Mouse (Mus musculus): ENCODE data around the gene Nlgn2. TPM values are rescaled to one million over a fixed set of nuclear protein-coding genes. Genes with fewer than 3 reads are reported as not detected.

Nlgn2 gene
- polyA plus RNA-seq, 1 experiment from 2014 or later, result 6.3 TPM

- Histone ChIP-seq H3K27me3 (replicated peaks) (peaks cover 3% of the 10 kb centered on the region; the same call in 1 of the 2 replicates), H3K4me1 (peaks cover 37% of the 10 kb centered on the region), H3K4me2 (peak within 1 kb of the TSS; percentile 91), H3K4me3 (replicated peaks) (peak within 1 kb of the TSS; percentile 77), H3K9me3 (no peaks in the 10 kb centered on the region), H3K27ac (peak within 1 kb of the TSS; percentile 91), H3K9ac (peak within 1 kb of the TSS; percentile 73), H3K36me3 (no peaks in the 10 kb centered on the region)
- ATAC-seq (ENCODE audit: insufficient read depth, low FRiP score, low read depth), result peak; percentile 89
- WGBS, result 0% methylated on average over 34 of the region's 34 CpGs
Observed at GRCm38 (mm10) chr11:69837952-69838713, 549 bp upstream of the Nlgn2 start, which contains the start of gene Tmem256. Tmem256 (plus strand) TSS chr11:69838514.

- H3K36me3 ChIP-seq, result no peaks in the 10 kb centered on the region
Observed at GRCm38 (mm10) chr11:69836703-69837576, 644 bp downstream of the Nlgn2 start.

GRCm38 (mm10) chr11:69835966-69836335 lies 1.6 kb downstream of the Nlgn2 start:
- ATAC-seq (ENCODE audit: insufficient read depth, low FRiP score, low read depth), result no peak
- H3K4me2 ChIP-seq, result peak overlapping the region; percentile 91
- WGBS, result 28% methylated on average over 4 of the region's 4 CpGs

More at GRCm38 (mm10) chr11:69836703-69837576, 644 bp downstream of the Nlgn2 start:
- H3K27ac ChIP-seq, result peak overlapping the region; percentile 91
- H3K9me3 ChIP-seq, result no peaks in the 10 kb centered on the region
- H3K4me1 ChIP-seq, result peaks cover 37% of the 10 kb centered on the region
- H3K4me3 ChIP-seq (replicated peaks), result peak overlapping the region; percentile 77
- peak overlapping the region; percentile 62 for H3K9ac ChIP-seq
- no peak for ATAC-seq (ENCODE audit: insufficient read depth, low FRiP score, low read depth)
- peaks cover 3% of the 10 kb centered on the region; the same call in 1 of the 2 replicates for H3K27me3 ChIP-seq (replicated peaks)
- WGBS, result 2% methylated on average over 40 of the region's 52 CpGs
- peak overlapping the region; percentile 91 for H3K4me2 ChIP-seq

GRCm38 (mm10) chr11:69835326-69835965 lies 2.1 kb downstream of the Nlgn2 start:
- no peaks in the 10 kb centered on the region for H3K36me3 ChIP-seq
- no peak overlapping the region for H3K27ac ChIP-seq
- no peak for ATAC-seq (ENCODE audit: insufficient read depth, low FRiP score, low read depth)
- H3K4me1 ChIP-seq, result peaks cover 37% of the 10 kb centered on the region
- H3K9ac ChIP-seq, result no peak overlapping the region
- WGBS, result 23% methylated on average over 9 of the region's 9 CpGs
- H3K9me3 ChIP-seq, result no peaks in the 10 kb centered on the region
- peaks cover 3% of the 10 kb centered on the region; the same call in 1 of the 2 replicates for H3K27me3 ChIP-seq (replicated peaks)
- peak overlapping the region; percentile 91 for H3K4me2 ChIP-seq
- H3K4me3 ChIP-seq (replicated peaks), result peak overlapping the region; percentile 77

More at GRCm38 (mm10) chr11:69835966-69836335, 1.6 kb downstream of the Nlgn2 start:
- Histone ChIP-seq H3K36me3 (no peaks in the 10 kb centered on the region), H3K9me3 (no peaks in the 10 kb centered on the region), H3K9ac (no peak overlapping the region), H3K27ac (no peak overlapping the region), H3K4me3 (replicated peaks) (peak overlapping the region; percentile 77), H3K4me1 (peaks cover 37% of the 10 kb centered on the region), H3K27me3 (replicated peaks) (peaks cover 3% of the 10 kb centered on the region; the same call in 1 of the 2 replicates)

DNA sequence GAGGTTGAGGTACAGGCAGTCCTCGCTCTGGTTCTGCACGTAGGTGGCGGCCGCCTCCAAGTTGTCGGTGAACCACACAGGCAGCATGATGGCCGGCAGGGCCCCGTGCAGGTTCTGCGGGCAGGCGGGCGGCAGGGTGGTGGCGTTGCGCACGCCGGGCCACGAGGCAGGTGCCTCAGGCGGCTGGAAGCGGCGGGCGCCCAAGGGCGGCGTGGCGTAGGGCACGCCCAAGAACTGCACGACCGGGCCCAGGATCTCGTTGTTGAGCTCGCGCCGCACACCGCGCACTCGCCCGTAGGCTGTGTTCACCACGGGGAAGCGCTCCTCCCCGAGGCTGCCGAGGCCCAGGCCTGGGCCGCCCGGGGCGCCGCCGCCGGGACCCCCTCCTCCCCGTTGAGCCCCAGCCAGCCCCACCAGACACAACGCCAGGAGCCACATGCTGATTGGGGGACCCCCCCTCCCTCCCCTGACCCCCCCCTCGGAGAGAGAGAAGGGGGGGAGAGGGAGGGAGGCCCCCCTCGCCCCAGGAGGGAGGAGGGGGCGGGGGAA lies 3.5 kb downstream of the Nlgn2 start:
- H3K4me3 ChIP-seq (replicated peaks), result peak overlapping the region; percentile 41
- H3K36me3 ChIP-seq, result no peaks in the 10 kb centered on the region
- no peaks in the 10 kb centered on the region for H3K9me3 ChIP-seq
- H3K9ac ChIP-seq, result 0 out of 2 replicates have a peak overlapping the region, but pooled peaks have one; percentile 0
- ATAC-seq (ENCODE audit: insufficient read depth, low FRiP score, low read depth), result no peak
- peak overlapping the region; percentile 91 for H3K4me2 ChIP-seq
- H3K27me3 ChIP-seq (replicated peaks), result peaks cover 3% of the 10 kb centered on the region; the same call in 1 of the 2 replicates
- peaks cover 36% of the 10 kb centered on the region for H3K4me1 ChIP-seq
- WGBS, result 8% methylated on average over 42 of the region's 48 CpGs
- H3K27ac ChIP-seq, result no peak overlapping the region

DNA sequence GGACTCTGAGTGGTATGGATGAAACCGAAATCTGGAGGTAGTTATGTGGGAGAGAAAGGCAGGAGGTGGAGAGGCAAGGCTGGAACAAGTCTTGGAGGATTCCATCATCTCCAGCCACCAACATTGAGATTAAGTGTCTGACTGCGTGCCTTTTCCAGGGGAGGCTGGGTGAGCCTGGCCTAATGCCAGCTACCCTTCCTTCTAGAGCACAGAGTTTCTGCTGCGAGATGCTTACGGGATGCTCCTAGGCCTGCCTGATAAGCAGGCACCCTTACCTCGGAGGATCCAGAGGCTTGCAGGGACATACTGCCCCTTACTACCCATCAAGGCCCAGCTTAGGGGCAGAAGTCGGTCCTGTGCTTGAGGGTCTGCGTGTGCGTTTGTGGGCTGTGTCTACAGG lies 4.0 kb downstream of the Nlgn2 start:
- 60% methylated on average over 8 of the region's 8 CpGs for WGBS
- ATAC-seq (ENCODE audit: insufficient read depth, low FRiP score, low read depth), result no peak
- H3K27ac ChIP-seq, result no peak overlapping the region

DNA sequence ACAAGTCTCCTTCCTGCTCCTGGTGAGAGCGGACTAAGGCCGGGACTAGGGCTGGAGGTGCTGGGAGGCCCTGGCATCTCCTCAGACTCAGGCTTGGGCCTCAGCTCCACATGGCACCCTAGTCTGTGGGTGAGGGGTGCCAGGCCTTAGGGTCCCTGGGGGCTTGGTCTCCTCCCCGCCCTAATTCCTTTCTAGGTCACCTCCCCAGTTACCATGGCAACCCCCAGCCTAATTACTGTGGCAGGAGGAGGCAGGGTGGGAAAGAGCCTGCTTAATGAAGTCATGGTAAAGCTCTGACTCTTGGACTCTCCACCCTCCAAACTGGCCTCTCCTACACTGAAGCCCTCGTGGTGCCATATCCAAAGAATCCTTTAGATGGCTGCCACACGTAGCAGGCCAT lies 8.8 kb downstream of the Nlgn2 start:
- Histone ChIP-seq H3K27me3 (replicated peaks) (no peaks in the 10 kb centered on the region), H3K9me3 (no peaks in the 10 kb centered on the region), H3K4me3 (replicated peaks) (no peak overlapping the region), H3K36me3 (peaks cover 25% of the 10 kb centered on the region), H3K4me2 (no peak overlapping the region), H3K27ac (no peak overlapping the region), H3K4me1 (peaks cover 9% of the 10 kb centered on the region), H3K9ac (no peak overlapping the region)
- ATAC-seq (ENCODE audit: insufficient read depth, low FRiP score, low read depth), result no peak
- WGBS, result 69% methylated on average over 5 of the region's 5 CpGs

More for the DNA sequence above, 4.0 kb downstream of the Nlgn2 start:
- Histone ChIP-seq H3K4me2 (peak overlapping the region; percentile 91), H3K4me3 (replicated peaks) (peak overlapping the region; percentile 41), H3K9ac (0 out of 2 replicates have a peak overlapping the region, but pooled peaks have one; percentile 0), H3K36me3 (no peaks in the 10 kb centered on the region), H3K9me3 (no peaks in the 10 kb centered on the region), H3K27me3 (replicated peaks) (peaks cover 3% of the 10 kb centered on the region; the same call in 1 of the 2 replicates), H3K4me1 (peaks cover 33% of the 10 kb centered on the region)

- H3K4me3 ChIP-seq (replicated peaks), result no peak overlapping the region
- H3K9me3 ChIP-seq, result no peaks in the 10 kb centered on the region
- H3K27ac ChIP-seq, result no peak overlapping the region
- H3K4me1 ChIP-seq, result no peaks in the 10 kb centered on the region
- no peaks in the 10 kb centered on the region for H3K27me3 ChIP-seq (replicated peaks)
- H3K9ac ChIP-seq, result no peak overlapping the region
- whole genome bisulfite sequencing, result 73% methylated on average over 2 of the region's 2 CpGs
- peaks cover 25% of the 10 kb centered on the region for H3K36me3 ChIP-seq
- no peak for ATAC-seq (ENCODE audit: insufficient read depth, low FRiP score, low read depth)
- H3K4me2 ChIP-seq, result no peak overlapping the region
Observed at GRCm38 (mm10) chr11:69823456-69823855, 14.1 kb downstream of the Nlgn2 start.

- Histone ChIP-seq H3K27me3 (replicated peaks) (no peaks in the 10 kb centered on the region), H3K27ac (no peak within 1 kb of the TSS), H3K4me1 (no peaks in the 10 kb centered on the region), H3K4me2 (no peak within 1 kb of the TSS), H3K4me3 (replicated peaks) (no peak within 1 kb of the TSS), H3K9me3 (no peaks in the 10 kb centered on the region), H3K36me3 (peaks cover 14% of the 10 kb centered on the region), H3K9ac (no peak within 1 kb of the TSS)
- no peak for ATAC-seq (ENCODE audit: insufficient read depth, low FRiP score, low read depth)
- WGBS, result 86% methylated on average over 3 of the region's 3 CpGs
Observed at GRCm38 (mm10) chr11:69822080-69822479, 15.5 kb downstream of the Nlgn2 start, which contains the start of gene Spem1. Spem1 (minus strand) TSS chr11:69822180.

GRCm38 (mm10) chr11:69818871-69819270 lies 18.7 kb downstream of the Nlgn2 start:
- 90% methylated on average over 8 of the region's 8 CpGs for WGBS
- Histone ChIP-seq H3K9ac (no peak overlapping the region), H3K4me3 (replicated peaks) (no peak overlapping the region), H3K4me1 (no peaks in the 10 kb centered on the region), H3K27ac (no peak overlapping the region), H3K27me3 (replicated peaks) (no peaks in the 10 kb centered on the region), H3K4me2 (no peak overlapping the region), H3K9me3 (no peaks in the 10 kb centered on the region), H3K36me3 (no peaks in the 10 kb centered on the region)
- no peak for ATAC-seq (ENCODE audit: insufficient read depth, low FRiP score, low read depth)

GRCm38 (mm10) chr11:69818365-69818764 lies 19.2 kb downstream of the Nlgn2 start, which contains the start of gene Spem2:
Spem2 (minus strand) TSS chr11:69818465.
- no peak within 1 kb of the TSS for H3K4me3 ChIP-seq (replicated peaks)
- no peaks in the 10 kb centered on the region for H3K9me3 ChIP-seq
- H3K4me2 ChIP-seq, result no peak within 1 kb of the TSS
- H3K36me3 ChIP-seq, result no peaks in the 10 kb centered on the region
- ATAC-seq (ENCODE audit: insufficient read depth, low FRiP score, low read depth), result no peak
- H3K27ac ChIP-seq, result no peak within 1 kb of the TSS
- 85% methylated on average over 2 of the region's 2 CpGs for WGBS
- H3K27me3 ChIP-seq (replicated peaks), result no peaks in the 10 kb centered on the region
- no peaks in the 10 kb centered on the region for H3K4me1 ChIP-seq
- no peak within 1 kb of the TSS for H3K9ac ChIP-seq
